Mouse (Mus musculus) forebrain, postnatal 0 days (tissue): ENCODE measurements around the gene Aes. TPM values are rescaled to one million over a fixed set of nuclear protein-coding genes. Genes with fewer than 3 reads are reported as not detected.
A peak's percentile ranks its signal among the peaks of the same experiment; 100 is the strongest.

Experiments
- ATAC-seq: fragments of 200-750 bp; cut with Nextera tagmentation; 2 replicates; pipeline ENCODE4 v1.8.0; 2017; ENCODE audit warnings: mild to moderate bottlenecking, moderate library complexity
- DNase-seq: peaks from one replicate; pipeline ENCODE4 v3.0.0-alpha.2; 2015
- H3K27ac ChIP-seq: fragments of 300-500 bp; sonication (generic); 2 replicates; pipeline ENCODE4 v1.5.1; 2014; ENCODE audit warnings: low read depth, mild to moderate bottlenecking, antibody characterized with exemption, low read length, moderate library complexity, mixed read lengths
- H3K27me3 ChIP-seq: fragments of 300-500 bp; sonication (generic); 2 replicates; pipeline ENCODE4 v1.6.1; 2014; ENCODE audit warnings: mild to moderate bottlenecking, low read length, mixed read lengths; ENCODE audit not compliant: insufficient read depth
- H3K36me3 ChIP-seq: fragments of 300-500 bp; sonication (generic); 2 replicates; pipeline ENCODE4 v1.6.1; 2014; ENCODE audit warnings: mild to moderate bottlenecking, moderate library complexity; ENCODE audit not compliant: insufficient read depth
- H3K4me1 ChIP-seq: fragments of 300-500 bp; sonication (generic); 2 replicates; pipeline ENCODE4 v1.6.1; 2014; ENCODE audit warnings: antibody characterized with exemption; ENCODE audit not compliant: insufficient read depth
- H3K4me2 ChIP-seq: fragments of 300-500 bp; sonication (generic); 2 replicates; pipeline ENCODE4 v1.6.1; 2014; ENCODE audit warnings: low read depth, mild to moderate bottlenecking, moderate library complexity
- H3K4me3 ChIP-seq: fragments of 300-500 bp; sonication (generic); 2 replicates; pipeline ENCODE4 v1.5.1; 2014; ENCODE audit warnings: low read depth, low read length, mixed read lengths
- H3K9ac ChIP-seq: fragments of 300-500 bp; sonication (generic); 2 replicates; pipeline ENCODE4 v1.6.1; 2014; ENCODE audit warnings: mild to moderate bottlenecking
- H3K9me3 ChIP-seq: fragments of 300-500 bp; sonication (generic); 2 replicates; pipeline ENCODE4 v1.6.1; 2016; ENCODE audit warnings: low read length
- CTCF ChIP-seq: sonication (generic); IDR thresholded peaks from 2 replicates; pipeline ENCODE4 v1.5.1; 2016; ENCODE audit warnings: antibody characterized with exemption, control low read depth, low read depth
- WGBS: fragments of 180-500 bp; shearing (Covaris S2); extraction: QIAGEN DNeasy Blood & Tissue Kit; methylation state at CpG from one replicate; pipeline ENCODE4 v1.1.7; 2014; 5-methylcytosine and 5-hydroxymethylcytosine counted together
- polyA plus RNA-seq: library from polyadenylated mRNA; unstranded; fragments of >200 nt; fragmentation: Nextera tagmentation; extraction: Ambion mirVana; gene quantifications from 2 replicates; pipeline ENCODE4 v1.2.1, GENCODE M21; 2015
- total RNA-seq: library from RNA; depleted of rRNA; stranded (reverse); fragments of >200 nt; gene quantifications from 2 replicates; pipeline ENCODE4 v1.2.3, GENCODE M21; 2014

The Aes gene
- total and polyA plus RNA-seq, 2 experiments from 2014 or later = 450 to 802 TPM

DNA sequence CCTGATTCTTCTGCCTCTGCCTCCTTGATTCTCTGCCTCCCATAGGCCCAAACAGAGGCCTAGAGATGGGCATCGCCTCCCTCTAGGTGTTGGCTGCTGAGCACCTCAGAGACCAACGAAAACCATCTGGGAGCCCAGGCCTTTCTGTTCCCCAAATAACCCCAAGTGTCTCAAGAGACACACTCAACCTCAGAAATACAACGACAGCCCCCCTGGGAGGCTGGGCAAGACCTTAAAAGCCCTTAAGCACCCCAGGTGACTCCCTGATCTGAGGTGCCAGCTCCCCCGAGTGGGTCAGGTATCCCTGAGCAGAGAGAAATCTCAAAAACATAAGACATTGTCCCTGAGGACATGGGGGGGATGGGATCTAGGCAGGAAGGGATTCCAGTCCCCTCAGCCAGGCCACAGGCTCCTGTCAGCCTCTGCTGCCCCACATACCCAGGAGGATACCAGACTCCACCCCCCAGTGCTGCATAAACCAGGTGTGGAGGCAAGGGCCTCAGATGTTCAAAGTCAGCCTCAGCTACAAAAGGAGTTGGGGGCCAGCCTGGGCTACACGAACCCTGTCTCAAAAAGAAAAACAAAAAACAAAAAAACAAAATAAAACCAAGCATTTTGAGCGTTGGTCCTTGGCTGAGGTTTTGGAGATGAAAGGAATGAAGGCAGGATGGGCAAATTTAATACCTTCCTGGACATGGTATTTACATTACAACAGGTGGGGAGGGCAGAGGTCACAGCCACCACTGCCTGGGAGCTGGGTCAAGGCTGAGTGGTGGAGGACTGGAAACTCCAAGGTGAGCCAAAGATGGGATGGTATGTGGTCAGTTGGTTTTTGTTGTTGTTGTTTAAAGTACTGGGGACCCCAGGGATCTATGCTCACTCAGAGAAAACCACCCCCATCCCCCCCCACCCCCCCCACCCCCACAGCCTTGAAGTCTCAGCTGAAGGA lies 5.2 kb upstream of the Aes start:
- WGBS = 86% methylated on average over 6 of the region's 6 CpGs
- TF ChIP-seq CTCF = no peak
- no peak for ATAC-seq
- Histone ChIP-seq H3K9ac (no peak overlapping the region), H3K9me3 (no peaks in the 10 kb centered on the region), H3K27me3 (no peaks in the 10 kb centered on the region), H3K4me3 (no peak overlapping the region), H3K27ac (no peak overlapping the region), H3K36me3 (no peaks in the 10 kb centered on the region), H3K4me2 (no peak overlapping the region), H3K4me1 (peaks cover 5% of the 10 kb centered on the region; the same call in 1 of the 2 replicates)
- no peak for DNase-seq

DNA sequence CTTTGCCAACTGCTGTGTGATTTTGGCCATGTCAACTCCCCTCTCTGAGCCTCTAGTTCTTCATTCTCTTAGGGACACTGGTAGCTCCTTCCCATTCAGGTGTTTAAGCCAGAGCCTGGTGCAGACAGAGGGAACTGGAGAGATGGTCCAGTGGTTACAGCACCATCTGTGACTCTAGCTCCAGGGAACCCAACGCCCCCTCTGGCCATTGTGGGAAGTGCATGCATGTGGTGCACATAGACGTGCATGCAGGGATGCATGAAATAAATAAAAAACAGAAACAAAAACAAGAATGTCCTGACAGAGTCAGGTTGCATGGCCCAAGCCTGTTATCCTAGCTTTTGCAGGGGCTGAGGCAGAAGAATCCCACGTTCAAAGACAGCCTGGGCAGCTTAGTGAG lies 3.0 kb upstream of the Aes start:
- Histone ChIP-seq H3K4me1 (peaks cover 5% of the 10 kb centered on the region), H3K9me3 (no peaks in the 10 kb centered on the region), H3K9ac (no peak overlapping the region), H3K27ac (no peak overlapping the region), H3K36me3 (no peaks in the 10 kb centered on the region), H3K27me3 (no peaks in the 10 kb centered on the region), H3K4me2 (no peak overlapping the region), H3K4me3 (no peak overlapping the region)
- peak; percentile 62 for TF ChIP-seq CTCF
- DNase-seq (no peak), ATAC-seq (no peak)
- WGBS = 78% methylated on average over 3 of the region's 3 CpGs

DNA sequence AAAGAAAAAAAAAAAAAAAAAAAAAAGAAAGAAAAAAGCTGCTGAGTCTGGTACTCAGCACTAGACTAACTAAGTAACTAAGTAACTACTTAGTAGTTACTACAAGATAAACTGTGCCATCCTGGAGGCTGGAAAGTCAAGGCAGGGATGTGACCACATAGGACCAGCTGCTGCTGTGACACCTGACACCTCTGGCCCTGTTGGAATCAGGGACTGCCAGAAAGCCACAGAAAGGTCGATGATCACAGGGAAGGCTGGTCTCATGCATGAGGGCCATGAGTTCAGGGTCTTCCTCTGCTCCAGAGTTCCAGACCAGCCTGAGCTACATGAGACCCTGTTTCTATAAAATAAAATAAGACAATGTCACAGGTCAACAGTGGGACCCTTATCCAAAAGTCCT lies 1.8 kb upstream of the Aes start:
- no peak for TF ChIP-seq CTCF
- Histone ChIP-seq H3K27ac (no peak overlapping the region), H3K27me3 (no peaks in the 10 kb centered on the region), H3K4me2 (no peak overlapping the region), H3K4me3 (no peak overlapping the region), H3K9me3 (no peaks in the 10 kb centered on the region), H3K9ac (no peak overlapping the region), H3K4me1 (peaks cover 5% of the 10 kb centered on the region), H3K36me3 (peaks cover 4% of the 10 kb centered on the region; the same call in 1 of the 2 replicates)
- 63% methylated on average over 1 of the region's 1 CpGs for WGBS
- DNase-seq (no peak), ATAC-seq (no peak)

DNA sequence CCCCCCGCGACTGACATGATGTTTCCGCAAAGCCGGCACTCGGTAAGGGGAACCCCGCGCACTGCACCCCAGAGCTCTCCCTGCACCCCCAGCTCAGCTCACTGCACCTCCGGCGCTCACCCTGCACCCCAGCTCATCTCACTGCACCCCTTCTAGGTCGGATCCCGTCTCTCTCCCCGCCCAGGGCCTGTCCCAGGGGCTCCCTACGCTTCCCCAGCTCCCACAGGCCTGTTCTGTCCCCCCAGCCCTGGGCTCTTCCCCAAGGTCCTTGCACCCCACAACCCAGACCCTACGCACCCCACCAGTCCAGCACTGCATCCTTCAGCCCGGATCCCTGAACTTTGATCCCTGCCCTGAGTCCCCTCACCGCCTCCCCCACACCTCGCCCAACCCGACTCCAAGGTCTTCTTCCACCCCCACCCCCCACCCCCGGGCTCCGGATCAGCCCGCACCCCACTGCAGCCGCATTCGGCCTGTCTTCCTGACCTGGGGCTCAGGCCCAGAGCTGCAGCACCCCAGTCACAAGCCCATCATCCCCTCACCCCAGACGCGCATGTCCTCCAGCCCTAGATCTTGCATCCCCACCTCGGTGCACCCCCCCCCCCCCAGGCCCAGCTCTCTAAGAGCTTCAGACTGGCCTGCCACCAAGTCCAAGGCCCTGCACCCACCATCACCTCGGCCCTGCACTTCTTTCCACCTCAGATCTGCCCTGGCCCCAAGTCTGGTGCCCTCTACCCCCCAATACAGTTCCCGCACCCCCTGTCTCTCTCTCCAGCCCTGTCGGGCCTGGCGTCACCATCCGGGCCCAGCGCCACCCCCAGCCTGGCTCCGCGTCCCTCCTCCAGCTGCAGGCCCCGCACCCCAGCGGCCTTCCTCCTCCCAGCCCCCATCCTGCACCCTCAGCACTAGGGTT lies 595 bp downstream of the Aes start:
- Histone ChIP-seq H3K4me1 (peaks cover 5% of the 10 kb centered on the region), H3K27ac (peak overlapping the region; percentile 87), H3K27me3 (no peaks in the 10 kb centered on the region), H3K9ac (peak overlapping the region; percentile 93), H3K4me3 (peak overlapping the region; percentile 76), H3K36me3 (peaks cover 12% of the 10 kb centered on the region), H3K4me2 (peak overlapping the region; percentile 88), H3K9me3 (no peaks in the 10 kb centered on the region)
- DNase-seq = peak; percentile 55
- ATAC-seq = peak; percentile 70
- WGBS = 2% methylated on average over 29 of the region's 36 CpGs
- no peak for TF ChIP-seq CTCF

DNA sequence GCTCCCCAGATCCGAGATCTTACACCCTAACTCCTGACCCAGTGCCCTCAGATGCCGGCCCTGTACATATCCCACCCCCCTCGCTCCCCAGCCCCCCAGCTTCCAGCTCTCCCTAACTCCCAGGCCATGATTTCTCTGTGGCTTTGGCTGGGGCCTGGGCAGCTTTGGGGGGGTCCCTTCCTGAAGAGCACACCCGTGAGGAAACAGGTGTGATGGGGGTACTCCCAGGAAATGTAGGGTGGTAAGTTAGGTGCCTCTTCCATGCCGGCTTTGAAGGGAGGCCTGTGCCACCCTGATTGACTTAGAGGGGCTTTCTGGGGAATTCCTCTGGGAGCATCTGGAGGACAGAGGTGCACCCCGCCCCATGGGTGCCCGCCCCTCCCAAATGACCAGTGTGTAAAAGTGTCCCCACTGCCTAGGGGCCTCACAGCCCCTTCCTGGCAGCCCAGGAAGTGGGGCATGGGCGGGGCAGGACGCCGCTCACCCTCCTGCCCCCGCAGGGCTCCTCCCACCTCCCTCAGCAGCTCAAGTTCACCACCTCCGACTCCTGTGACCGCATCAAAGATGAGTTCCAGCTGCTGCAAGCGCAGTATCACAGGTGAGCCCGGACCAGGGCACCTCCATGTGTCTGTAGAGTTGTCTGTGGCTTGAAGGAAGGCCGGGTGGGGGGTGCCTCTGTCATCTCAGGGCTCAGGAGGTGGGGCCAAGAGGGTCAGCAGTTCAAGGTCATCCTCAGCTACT lies 1.6 kb downstream of the Aes start:
- Histone ChIP-seq H3K4me1 (peaks cover 5% of the 10 kb centered on the region), H3K4me2 (peak overlapping the region; percentile 88), H3K27me3 (no peaks in the 10 kb centered on the region), H3K9ac (peak overlapping the region; percentile 93), H3K9me3 (no peaks in the 10 kb centered on the region), H3K4me3 (peak overlapping the region; percentile 76), H3K27ac (0 out of 2 replicates have a peak overlapping the region, but pooled peaks have one; percentile 87), H3K36me3 (peaks cover 22% of the 10 kb centered on the region)
- no peak for DNase-seq
- no peak for ATAC-seq
- TF ChIP-seq CTCF = no peak
- WGBS = 43% methylated on average over 15 of the region's 16 CpGs

DNA sequence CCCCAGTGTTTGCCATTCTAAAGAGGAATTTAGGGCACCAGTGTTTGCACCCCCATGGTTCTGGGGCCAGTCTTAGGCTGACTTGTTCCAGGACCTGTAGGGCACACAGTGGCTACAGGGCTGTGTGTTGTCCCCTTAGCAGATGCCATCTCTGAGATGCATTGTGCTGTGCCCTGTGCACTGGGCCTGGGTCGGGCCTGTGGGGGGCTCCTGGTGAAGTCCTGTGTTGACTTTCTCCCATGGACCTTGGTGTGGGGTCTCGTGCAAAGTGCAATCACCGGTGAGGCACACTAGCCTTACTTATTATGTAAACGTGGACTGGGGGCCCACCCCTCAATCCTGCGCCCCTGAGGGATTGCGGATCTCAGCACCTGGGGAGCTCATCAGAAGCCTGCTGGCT lies 3.1 kb downstream of the Aes start:
- 71% methylated on average over 6 of the region's 6 CpGs for WGBS
- H3K9ac ChIP-seq = no peak overlapping the region

More for the DNA sequence above, 3.1 kb downstream of the Aes start:
- Histone ChIP-seq H3K4me1 (peaks cover 5% of the 10 kb centered on the region), H3K27me3 (no peaks in the 10 kb centered on the region), H3K9me3 (no peaks in the 10 kb centered on the region), H3K4me3 (no peak overlapping the region), H3K27ac (no peak overlapping the region), H3K4me2 (no peak overlapping the region), H3K36me3 (peaks cover 37% of the 10 kb centered on the region)
- ATAC-seq (no peak), DNase-seq (no peak)
- no peak for TF ChIP-seq CTCF
